Mouse (Mus musculus) hindbrain, embryonic 16.5 days (tissue): Measurements from ENCODE around the gene Lsamp. TPM values are rescaled to one million over a fixed set of nuclear protein-coding genes. Genes with fewer than 3 reads are reported as not detected.
A peak's percentile ranks its signal among the peaks of the same experiment; 100 is the strongest.

ENCODE experiments used
- ATAC-seq: fragments of 200-750 bp; cut with Nextera tagmentation; 2 replicates; pipeline ENCODE4 v1.8.0; 2017; ENCODE audit warnings: moderate TSS enrichment, moderate library complexity
- H3K27ac ChIP-seq: fragments of 300-500 bp; sonication (generic); 2 replicates; pipeline ENCODE4 v1.5.1; 2014; ENCODE audit warnings: low read depth, mild to moderate bottlenecking, control low read depth, low read length, moderate library complexity
- H3K27me3 ChIP-seq: fragments of 300-500 bp; sonication (generic); replicated peaks from 2 replicates; pipeline ENCODE4 v1.6.1; 2014; ENCODE audit warnings: low read length; ENCODE audit not compliant: control insufficient read depth, insufficient read depth
- H3K36me3 ChIP-seq: fragments of 300-500 bp; sonication (generic); 2 replicates; pipeline ENCODE4 v1.6.1; 2014; ENCODE audit warnings: mild to moderate bottlenecking, low read length, moderate library complexity, mixed read lengths; ENCODE audit not compliant: control insufficient read depth, insufficient read depth
- H3K4me1 ChIP-seq: fragments of 300-500 bp; sonication (generic); 2 replicates; pipeline ENCODE4 v1.6.1; 2014; ENCODE audit warnings: low read depth, low read length; ENCODE audit not compliant: control insufficient read depth, insufficient read depth
- H3K4me2 ChIP-seq: fragments of 300-500 bp; sonication (generic); 2 replicates; pipeline ENCODE4 v1.6.1; 2014; ENCODE audit warnings: mild to moderate bottlenecking, low read length, control low read depth, moderate library complexity
- H3K4me3 ChIP-seq: fragments of 300-500 bp; sonication (generic); 2 replicates; pipeline ENCODE4 v1.5.1; 2014; ENCODE audit warnings: mild to moderate bottlenecking, low read length, control low read depth, moderate library complexity
- H3K9ac ChIP-seq: fragments of 300-500 bp; sonication (generic); 2 replicates; pipeline ENCODE4 v1.6.1; 2014; ENCODE audit warnings: low read depth, mild to moderate bottlenecking, control low read depth, low read length, moderate library complexity
- H3K9me3 ChIP-seq: fragments of 300-500 bp; sonication (generic); 2 replicates; pipeline ENCODE4 v1.6.1; 2014; ENCODE audit warnings: mild to moderate bottlenecking, low read length, moderate library complexity; ENCODE audit not compliant: control insufficient read depth
- WGBS: fragments of 180-500 bp; shearing (Covaris S2); extraction: QIAGEN DNeasy Blood & Tissue Kit; methylation state at CpG from one replicate; pipeline ENCODE4 v1.1.7; 2014; 5-methylcytosine and 5-hydroxymethylcytosine counted together
- polyA plus RNA-seq: library from polyadenylated mRNA; unstranded; fragments of >200 nt; fragmentation: Nextera tagmentation; extraction: Ambion mirVana; gene quantifications from 2 replicates; pipeline ENCODE4 v1.2.1, GENCODE M21; 2015

Lsamp gene
- polyA plus RNA-seq, 1 experiment from 2014 or later: 107 TPM

DNA sequence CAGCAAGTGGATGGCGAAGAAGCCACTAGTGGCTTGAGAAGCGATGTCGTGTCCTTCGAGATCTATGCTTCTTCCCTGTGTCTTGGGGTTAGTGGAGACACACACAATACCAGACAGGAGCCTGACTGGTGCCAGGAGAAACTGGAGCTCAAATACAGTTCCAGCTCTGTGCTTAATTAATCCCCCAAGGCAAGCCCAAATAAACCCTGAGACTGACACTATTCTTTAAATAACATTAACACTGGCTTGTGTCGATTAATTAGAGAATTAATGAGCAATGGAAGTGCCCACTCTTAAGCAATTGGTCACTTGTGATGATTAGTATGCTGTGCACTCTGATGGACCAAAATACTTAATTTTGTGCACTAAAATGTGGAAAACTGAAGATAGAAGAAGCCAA lies 668.6 kb downstream of the Lsamp start:
- 76% methylated on average over 5 of the region's 5 CpGs for WGBS
- Histone ChIP-seq H3K27ac (no peak overlapping the region), H3K27me3 (no peaks in the 10 kb centered on the region), H3K9me3 (no peaks in the 10 kb centered on the region), H3K4me3 (no peak overlapping the region), H3K4me1 (no peaks in the 10 kb centered on the region), H3K36me3 (no peaks in the 10 kb centered on the region), H3K4me2 (no peak overlapping the region), H3K9ac (no peak overlapping the region)
- no peak for ATAC-seq

DNA sequence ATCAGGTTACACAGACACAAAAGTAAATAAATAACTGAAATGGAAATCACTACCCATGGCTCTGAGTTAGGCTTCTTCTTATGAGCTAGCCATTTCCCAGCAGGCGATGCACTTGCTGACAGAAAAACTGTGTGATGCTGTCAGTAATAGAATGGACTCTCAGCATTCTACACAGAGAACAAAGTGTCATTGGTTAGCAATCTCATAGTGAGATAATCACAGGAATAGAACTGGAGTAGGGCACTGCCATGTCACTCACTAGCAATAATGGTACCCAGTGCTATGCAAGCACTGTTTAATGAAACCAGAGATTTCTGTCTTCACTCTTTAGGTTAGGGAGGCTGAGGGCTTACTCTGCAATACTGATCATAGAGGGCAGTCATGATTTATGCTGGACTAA lies 669.3 kb downstream of the Lsamp start:
- Histone ChIP-seq H3K36me3 (no peaks in the 10 kb centered on the region), H3K4me3 (no peak overlapping the region), H3K4me1 (no peaks in the 10 kb centered on the region), H3K9me3 (no peaks in the 10 kb centered on the region), H3K27ac (no peak overlapping the region), H3K9ac (no peak overlapping the region), H3K27me3 (no peaks in the 10 kb centered on the region), H3K4me2 (no peak overlapping the region)
- 70% methylated on average over 1 of the region's 1 CpGs for WGBS
- no peak for ATAC-seq

DNA sequence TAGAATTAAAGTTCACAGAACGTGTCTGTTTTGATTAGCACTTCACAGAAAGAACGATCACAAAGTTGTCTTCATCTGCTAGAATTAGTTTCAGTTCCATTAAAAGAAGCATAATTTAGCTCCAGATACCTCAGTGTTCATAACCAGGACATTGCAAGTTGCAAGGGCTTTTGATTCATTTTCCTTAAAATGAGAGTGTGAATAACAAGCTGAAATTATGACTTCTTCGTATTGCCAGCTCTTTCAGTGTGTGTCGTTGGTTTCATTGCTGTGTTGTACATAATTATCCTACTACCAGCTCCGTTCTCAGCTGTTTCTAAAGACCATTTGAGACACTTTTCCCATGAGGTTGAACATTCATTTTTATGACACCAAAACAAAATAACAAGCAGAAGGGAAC lies 672.2 kb downstream of the Lsamp start:
- Histone ChIP-seq H3K9ac (no peak overlapping the region), H3K4me1 (no peaks in the 10 kb centered on the region), H3K4me2 (no peak overlapping the region), H3K27me3 (no peaks in the 10 kb centered on the region), H3K9me3 (no peaks in the 10 kb centered on the region), H3K4me3 (no peak overlapping the region), H3K36me3 (no peaks in the 10 kb centered on the region), H3K27ac (no peak overlapping the region)
- no peak for ATAC-seq
- WGBS: 73% methylated on average over 5 of the region's 5 CpGs

DNA sequence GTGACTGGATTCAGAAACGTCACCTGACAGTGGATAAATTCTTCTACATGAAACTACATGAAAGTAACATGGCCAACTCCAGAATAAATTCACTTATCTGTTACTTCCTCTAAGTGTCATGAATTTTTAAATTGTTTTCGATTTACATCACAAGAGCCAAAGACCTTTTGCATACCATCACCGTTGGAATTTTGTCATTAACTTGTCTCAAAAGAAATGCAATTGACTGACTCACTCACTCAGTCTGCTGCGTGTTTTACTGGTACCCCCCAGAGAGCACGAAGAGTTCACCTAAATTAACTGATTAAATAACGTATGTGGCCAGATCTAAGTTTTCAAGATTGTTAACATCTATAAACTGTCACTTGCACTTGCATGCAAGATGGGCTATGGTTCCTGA lies 672.7 kb downstream of the Lsamp start:
- no peak for ATAC-seq
- Histone ChIP-seq H3K9me3 (no peaks in the 10 kb centered on the region), H3K27ac (no peak overlapping the region), H3K4me1 (no peaks in the 10 kb centered on the region), H3K36me3 (no peaks in the 10 kb centered on the region), H3K4me3 (no peak overlapping the region), H3K9ac (no peak overlapping the region), H3K4me2 (no peak overlapping the region), H3K27me3 (no peaks in the 10 kb centered on the region)
- 45% methylated on average over 6 of the region's 6 CpGs for WGBS

DNA sequence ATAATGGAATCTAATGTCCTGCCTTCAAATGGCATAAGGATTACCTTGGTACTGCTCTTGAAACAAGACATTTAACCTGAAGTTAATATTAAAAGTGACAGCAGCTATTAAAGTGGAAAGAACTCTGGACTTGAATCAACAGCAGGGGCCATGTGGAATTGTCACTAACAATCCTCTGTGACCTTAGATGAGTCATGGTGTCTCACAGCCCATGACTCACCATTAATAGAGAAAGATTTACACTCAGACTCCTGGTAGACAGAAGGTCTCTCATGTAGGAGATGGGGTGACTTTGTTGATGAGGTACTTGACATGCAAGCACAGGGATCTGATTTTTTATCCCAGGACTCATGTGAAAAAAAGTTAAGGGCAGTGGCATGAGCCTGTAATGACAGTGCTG lies 701.4 kb downstream of the Lsamp start:
- H3K4me3 ChIP-seq: no peak overlapping the region
- H3K9ac ChIP-seq: no peak overlapping the region
- H3K27me3 ChIP-seq: no peaks in the 10 kb centered on the region
- H3K36me3 ChIP-seq: no peaks in the 10 kb centered on the region
- H3K4me2 ChIP-seq: no peak overlapping the region
- no peak overlapping the region for H3K27ac ChIP-seq
- no peaks in the 10 kb centered on the region for H3K4me1 ChIP-seq
- ATAC-seq: no peak
- no peaks in the 10 kb centered on the region for H3K9me3 ChIP-seq

DNA sequence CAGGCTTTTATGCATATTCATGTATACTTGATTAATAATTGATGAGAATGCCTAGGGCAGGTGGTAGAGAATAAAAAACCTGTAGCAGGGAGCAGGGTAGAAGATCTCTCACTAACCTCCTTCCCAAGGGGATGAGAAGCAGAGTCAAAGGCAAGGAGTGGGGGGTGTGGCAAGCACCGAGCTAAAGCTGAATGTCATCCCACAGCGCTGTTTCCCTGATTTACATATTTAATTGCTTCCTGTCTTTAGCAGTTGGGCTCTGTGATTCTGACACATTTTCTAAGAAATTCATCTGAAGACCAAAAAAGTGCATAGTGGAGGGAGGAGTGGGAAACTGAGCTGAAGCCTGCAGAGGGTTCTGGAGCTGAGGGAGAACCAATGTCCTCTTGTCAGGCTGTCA lies 708.1 kb downstream of the Lsamp start:
- no peaks in the 10 kb centered on the region for H3K4me1 ChIP-seq
- no peak overlapping the region for H3K9ac ChIP-seq
- H3K27ac ChIP-seq: no peak overlapping the region
- H3K4me3 ChIP-seq: no peak overlapping the region
- H3K4me2 ChIP-seq: no peak overlapping the region
- H3K27me3 ChIP-seq: no peaks in the 10 kb centered on the region
- ATAC-seq: no peak
- 9% methylated on average over 2 of the region's 2 CpGs for WGBS
- no peaks in the 10 kb centered on the region for H3K36me3 ChIP-seq
- H3K9me3 ChIP-seq: no peaks in the 10 kb centered on the region

DNA sequence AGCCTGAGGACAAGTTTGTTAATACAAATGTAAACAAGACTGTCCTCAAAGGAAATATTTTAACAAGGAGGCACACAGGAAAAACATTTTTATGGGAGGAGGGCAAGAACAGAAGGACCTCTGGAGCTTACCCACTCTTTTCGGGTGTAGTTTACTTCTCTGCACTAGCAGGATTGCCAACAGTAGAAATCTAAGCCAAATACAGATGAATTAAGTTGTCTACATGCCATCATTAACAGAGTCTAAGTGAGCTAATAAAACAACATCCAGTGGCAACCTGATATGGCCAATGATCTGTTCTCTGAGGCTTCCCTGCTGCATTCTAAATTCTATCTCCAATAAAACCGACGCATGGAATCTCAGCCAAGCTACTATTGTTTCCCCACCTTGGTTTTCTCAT lies 713.1 kb downstream of the Lsamp start:
- H3K27me3 ChIP-seq: no peaks in the 10 kb centered on the region
- H3K4me3 ChIP-seq: no peak overlapping the region
- no peak overlapping the region for H3K4me2 ChIP-seq
- 88% methylated on average over 3 of the region's 3 CpGs for WGBS
- no peaks in the 10 kb centered on the region for H3K36me3 ChIP-seq
- H3K9ac ChIP-seq: no peak overlapping the region
- H3K9me3 ChIP-seq: no peaks in the 10 kb centered on the region
- no peak for ATAC-seq
- H3K4me1 ChIP-seq: no peaks in the 10 kb centered on the region
- no peak overlapping the region for H3K27ac ChIP-seq

DNA sequence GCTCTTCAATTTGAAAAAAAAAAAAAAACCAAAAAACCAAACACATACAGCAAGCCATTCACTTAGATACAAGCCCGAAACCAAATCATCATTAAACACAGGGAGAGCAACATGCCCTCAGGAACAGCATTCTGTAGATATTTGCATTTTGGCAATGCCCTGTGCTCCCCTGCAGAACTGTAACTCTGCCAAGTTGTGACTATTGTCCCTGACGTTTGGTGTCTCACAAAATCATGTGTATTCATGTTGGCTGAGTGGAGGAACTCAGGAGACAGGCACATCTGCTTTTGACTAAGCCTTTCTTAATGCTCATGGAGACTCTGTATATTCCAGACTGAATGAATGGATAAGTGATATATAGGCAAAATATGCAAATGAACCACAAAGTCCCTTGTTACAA lies 724.4 kb downstream of the Lsamp start:
- Histone ChIP-seq H3K9me3 (no peaks in the 10 kb centered on the region), H3K36me3 (no peaks in the 10 kb centered on the region), H3K9ac (no peak overlapping the region), H3K27me3 (no peaks in the 10 kb centered on the region), H3K4me3 (no peak overlapping the region), H3K4me2 (no peak overlapping the region), H3K27ac (no peak overlapping the region), H3K4me1 (peaks cover 3% of the 10 kb centered on the region)
- ATAC-seq: peak; percentile 58
- WGBS: 20% methylated on average over 2 of the region's 2 CpGs

DNA sequence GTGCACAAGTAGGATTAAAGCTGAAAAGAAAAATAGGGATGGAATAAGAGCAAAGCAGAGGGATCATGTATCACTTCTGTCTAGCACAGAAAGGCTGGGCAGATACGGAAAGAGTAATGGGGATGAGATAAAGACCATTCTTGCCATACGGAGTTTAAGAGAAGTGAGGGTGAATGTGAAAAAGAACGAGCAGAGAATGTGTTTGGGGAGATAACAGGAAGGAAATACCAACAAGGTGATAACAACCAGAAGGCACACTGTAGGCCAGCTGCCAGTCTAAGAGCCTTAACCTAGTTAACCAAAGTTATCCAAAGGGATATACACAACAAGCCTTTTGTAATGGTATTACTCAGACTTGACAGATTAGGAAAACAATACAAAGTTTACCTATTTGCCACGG lies 725.4 kb downstream of the Lsamp start:
- Histone ChIP-seq H3K27ac (no peak overlapping the region), H3K4me2 (no peak overlapping the region), H3K4me1 (peaks cover 3% of the 10 kb centered on the region), H3K36me3 (no peaks in the 10 kb centered on the region), H3K27me3 (no peaks in the 10 kb centered on the region), H3K4me3 (no peak overlapping the region), H3K9ac (no peak overlapping the region), H3K9me3 (no peaks in the 10 kb centered on the region)
- WGBS: 52% methylated on average over 4 of the region's 4 CpGs
- ATAC-seq: no peak

DNA sequence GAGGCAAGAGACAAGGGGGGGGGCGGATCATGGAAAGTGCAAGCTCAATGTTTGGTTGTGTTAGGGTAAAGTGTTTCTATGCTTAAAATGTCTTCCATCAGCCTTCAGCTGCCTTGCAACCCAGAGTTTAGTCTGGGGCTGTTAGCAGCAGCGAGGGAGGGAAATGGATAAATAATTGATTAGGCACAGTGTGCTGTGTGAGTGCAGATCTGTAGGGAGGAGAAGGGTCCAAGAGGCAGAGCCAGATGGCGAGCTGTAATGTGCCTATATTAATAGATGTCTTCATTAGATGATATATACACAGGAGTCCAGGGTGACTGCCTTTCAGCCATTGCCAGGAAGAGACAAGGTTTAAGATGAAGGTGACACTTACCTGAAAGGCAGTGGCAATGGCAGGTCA lies 725.9 kb downstream of the Lsamp start:
- WGBS: 46% methylated on average over 3 of the region's 3 CpGs
- H3K4me3 ChIP-seq: no peak overlapping the region
- no peaks in the 10 kb centered on the region for H3K36me3 ChIP-seq
- H3K4me1 ChIP-seq: peaks cover 3% of the 10 kb centered on the region
- H3K9me3 ChIP-seq: no peaks in the 10 kb centered on the region
- H3K27ac ChIP-seq: no peak overlapping the region
- no peak overlapping the region for H3K9ac ChIP-seq
- peak; percentile 82 for ATAC-seq
- no peaks in the 10 kb centered on the region for H3K27me3 ChIP-seq
- H3K4me2 ChIP-seq: no peak overlapping the region
